Mouse (Mus musculus): Measurements from ENCODE around the gene Crlf3. TPM values are rescaled to one million over a fixed set of nuclear protein-coding genes. Genes with fewer than 3 reads are reported as not detected.
"Not testable (repeated sequence)": the region's sequence is repeated elsewhere in the genome, so short reads cannot be mapped to it uniquely, and the experiment has no call there.

Gene Crlf3
- polyA plus RNA-seq, 1 experiment from 2014 or later, result 30.6 TPM

DNA sequence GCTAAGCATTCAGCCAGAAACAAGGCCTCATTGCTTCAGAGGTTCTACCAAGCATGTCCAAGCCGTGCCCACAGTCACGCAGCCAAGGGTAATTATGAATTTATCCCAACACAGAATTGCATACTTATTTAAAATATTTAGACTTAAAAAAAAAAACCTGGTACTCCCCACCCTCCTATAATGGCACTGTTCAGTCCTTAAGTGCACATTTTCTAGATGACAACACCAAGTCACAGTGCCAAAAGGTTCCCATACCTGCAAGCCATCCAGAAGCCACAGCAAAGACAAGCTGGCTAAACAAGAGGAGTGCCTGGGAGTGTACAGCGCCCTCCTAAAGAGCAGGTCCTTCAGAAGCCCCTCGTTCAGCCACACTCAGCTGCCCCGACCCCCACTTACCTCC lies 27.6 kb downstream of the Crlf3 start:
- Histone ChIP-seq H3K4me1 (no peaks in the 10 kb centered on the region), H3K27me3 (ENCODE audit: low read depth, poor library complexity, severe bottlenecking) (no peaks in the 10 kb centered on the region), H3K9me3 (replicated peaks) (no peaks in the 10 kb centered on the region), H3K4me3 (no peak overlapping the region), H3K27ac (replicated peaks) (no peak overlapping the region), H3K36me3 (peaks cover 76% of the 10 kb centered on the region)
- WGBS, result 88% methylated on average over 5 of the region's 5 CpGs
- DNase-seq (ENCODE audit: low spot score), result no peak

DNA sequence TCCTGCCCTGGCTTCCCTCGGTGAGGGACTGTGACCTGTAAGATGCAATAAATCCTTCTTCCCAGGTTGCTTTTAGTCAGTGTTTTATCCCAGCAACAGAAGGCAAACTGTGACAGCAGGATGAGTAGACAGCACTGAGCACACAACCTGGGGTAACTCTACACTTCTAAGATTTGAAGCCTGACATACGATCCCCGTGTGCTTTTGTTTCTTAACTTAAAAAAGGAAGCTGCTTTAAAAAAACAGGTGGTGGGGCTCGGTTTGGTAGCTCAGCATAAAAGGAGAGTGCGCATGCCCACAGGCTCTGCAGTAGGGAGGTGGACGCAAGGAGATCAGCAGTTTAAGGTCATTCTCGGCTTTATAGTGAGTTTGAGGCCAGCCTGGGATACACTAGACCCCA lies 28.3 kb downstream of the Crlf3 start:
- Histone ChIP-seq H3K4me1 (no peaks in the 10 kb centered on the region), H3K27me3 (ENCODE audit: low read depth, poor library complexity, severe bottlenecking) (no peaks in the 10 kb centered on the region), H3K36me3 (peaks cover 75% of the 10 kb centered on the region), H3K9me3 (replicated peaks) (no peaks in the 10 kb centered on the region), H3K27ac (replicated peaks) (no peak overlapping the region), H3K4me3 (no peak overlapping the region)
- DNase-seq (ENCODE audit: low spot score), result no peak
- WGBS, result 83% methylated on average over 7 of the region's 7 CpGs

GRCm38 (mm10) chr11:80050088-80050487 lies 30.7 kb downstream of the Crlf3 start:
- no peak for DNase-seq (ENCODE audit: low spot score)
- Histone ChIP-seq H3K4me3 (no peak overlapping the region), H3K27me3 (ENCODE audit: low read depth, poor library complexity, severe bottlenecking) (no peaks in the 10 kb centered on the region), H3K36me3 (peaks cover 61% of the 10 kb centered on the region), H3K4me1 (no peaks in the 10 kb centered on the region), H3K27ac (replicated peaks) (no peak overlapping the region), H3K9me3 (replicated peaks) (no peaks in the 10 kb centered on the region)
- 80% methylated on average over 2 of the region's 2 CpGs for WGBS

DNA sequence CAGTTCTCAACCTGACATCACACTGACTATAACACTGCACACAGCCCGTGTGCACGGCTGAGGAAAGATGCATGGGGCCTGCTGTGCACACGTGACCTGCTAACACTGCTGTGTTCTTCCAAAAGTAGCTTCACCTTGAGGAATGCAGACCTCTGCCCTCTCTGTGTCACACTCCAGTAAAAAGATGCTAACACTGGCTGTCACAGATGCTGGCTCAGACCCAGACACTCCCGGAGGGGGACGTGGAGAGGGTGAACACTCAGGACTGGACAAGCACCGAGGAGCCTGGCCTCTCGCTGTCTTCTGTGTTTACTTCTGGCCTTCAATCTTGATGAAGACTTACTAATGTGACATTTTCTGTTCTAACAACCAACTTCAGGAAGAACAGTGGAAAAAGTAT lies 33.9 kb downstream of the Crlf3 start:
- Histone ChIP-seq H3K4me3 (no peak overlapping the region), H3K36me3 (peaks cover 42% of the 10 kb centered on the region), H3K9me3 (replicated peaks) (no peaks in the 10 kb centered on the region), H3K27me3 (ENCODE audit: low read depth, poor library complexity, severe bottlenecking) (no peaks in the 10 kb centered on the region), H3K27ac (replicated peaks) (no peak overlapping the region), H3K4me1 (no peaks in the 10 kb centered on the region)
- WGBS, result 89% methylated on average over 7 of the region's 7 CpGs
- no peak for DNase-seq (ENCODE audit: low spot score)

DNA sequence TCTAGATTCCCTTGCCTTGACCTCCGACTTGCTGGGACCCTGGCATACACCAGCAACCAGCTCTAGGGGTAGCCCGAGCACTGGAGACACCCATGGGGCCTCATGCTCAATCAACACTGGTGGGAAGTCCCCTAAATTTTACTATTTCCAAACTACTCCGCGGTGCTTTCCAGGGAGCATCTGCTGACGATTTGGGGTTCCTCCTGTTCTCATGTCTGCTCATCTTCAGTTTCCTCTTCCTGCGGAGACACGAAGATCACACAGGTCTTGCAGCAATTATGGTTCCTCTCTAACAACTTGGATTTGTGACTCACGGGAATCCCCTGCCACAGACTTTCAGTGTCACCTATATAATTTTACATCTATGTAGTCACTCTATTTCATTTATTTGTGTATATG lies 37.4 kb downstream of the Crlf3 start:
- no peak for DNase-seq (ENCODE audit: low spot score)
- Histone ChIP-seq H3K9me3 (replicated peaks) (no peaks in the 10 kb centered on the region), H3K36me3 (peaks cover 28% of the 10 kb centered on the region), H3K27me3 (ENCODE audit: low read depth, poor library complexity, severe bottlenecking) (no peaks in the 10 kb centered on the region), H3K4me3 (no peak overlapping the region), H3K27ac (replicated peaks) (no peak overlapping the region), H3K4me1 (no peaks in the 10 kb centered on the region)
- WGBS, result 85% methylated on average over 8 of the region's 8 CpGs

DNA sequence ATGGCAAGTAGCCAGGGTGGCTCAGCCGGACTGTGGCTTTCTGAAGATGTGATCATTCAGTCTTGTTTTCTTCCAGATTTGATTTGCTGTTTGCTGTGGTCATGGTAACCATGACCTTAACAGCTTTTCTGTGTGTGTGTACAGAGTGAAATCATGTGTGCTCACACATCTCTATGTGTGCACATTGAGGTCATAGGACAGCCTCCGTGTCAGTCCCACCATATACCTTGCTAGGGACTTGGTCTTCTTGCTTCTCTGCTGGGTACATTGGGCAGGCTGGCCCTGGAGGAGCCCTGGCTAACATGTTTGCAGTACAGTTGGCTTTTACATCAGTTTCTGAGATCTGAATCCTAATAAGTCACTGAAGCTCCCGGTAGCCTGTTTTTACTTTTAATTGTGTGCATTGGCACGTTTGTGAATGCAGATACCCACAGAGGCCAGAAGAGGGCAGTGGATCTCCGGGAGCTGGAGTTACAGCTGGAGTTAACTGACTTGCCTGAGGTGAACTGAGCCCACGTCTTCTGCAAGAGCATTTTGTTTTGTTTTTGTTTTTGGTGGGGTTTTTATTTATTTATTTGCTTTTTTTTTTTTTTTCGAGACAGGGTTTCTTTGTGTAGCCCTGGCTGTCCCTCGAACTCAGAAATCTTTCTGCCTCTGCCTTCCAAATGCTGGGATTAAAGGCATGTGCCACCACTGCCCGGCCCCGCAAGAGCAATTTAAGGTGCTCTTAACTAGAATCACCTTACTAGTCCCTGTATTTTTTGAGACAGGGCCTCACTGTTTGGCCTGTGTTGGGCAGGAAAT lies 38.0 kb downstream of the Crlf3 start:
- no peak overlapping the region for H3K4me3 ChIP-seq
- 59% methylated on average over 10 of the region's 10 CpGs for WGBS
- no peak overlapping the region for H3K27ac ChIP-seq (replicated peaks)
- no peaks in the 10 kb centered on the region for H3K9me3 ChIP-seq (replicated peaks)
- peaks cover 23% of the 10 kb centered on the region for H3K36me3 ChIP-seq
- DNase-seq (ENCODE audit: low spot score), result peak; percentile 29
- H3K27me3 ChIP-seq (ENCODE audit: low read depth, poor library complexity, severe bottlenecking), result no peaks in the 10 kb centered on the region
- H3K4me1 ChIP-seq, result no peaks in the 10 kb centered on the region

DNA sequence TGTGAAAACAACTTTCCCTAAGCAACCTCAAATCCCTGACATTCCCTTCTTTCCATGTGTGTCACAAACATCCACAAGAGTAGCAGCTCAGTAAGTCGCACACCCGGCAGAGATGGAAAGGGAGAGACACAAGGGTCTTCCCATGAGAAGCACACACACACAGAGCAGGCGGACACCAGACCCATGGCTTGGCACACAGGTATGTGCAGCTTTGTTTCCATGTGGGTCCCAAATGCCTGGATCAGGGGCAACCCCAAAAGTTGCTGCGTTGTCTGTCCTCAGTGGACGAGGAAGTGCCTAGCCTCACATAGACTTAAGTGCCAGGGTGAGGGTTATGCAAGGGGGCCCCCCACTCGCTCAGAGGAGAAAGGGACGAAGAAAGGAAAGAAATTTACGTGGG lies 43.3 kb downstream of the Crlf3 start:
- H3K4me1 ChIP-seq, result no peaks in the 10 kb centered on the region
- no peaks in the 10 kb centered on the region for H3K9me3 ChIP-seq (replicated peaks)
- no peak overlapping the region for H3K27ac ChIP-seq (replicated peaks)
- H3K4me3 ChIP-seq, result no peak overlapping the region
- WGBS, result 83% methylated on average over 8 of the region's 8 CpGs
- H3K36me3 ChIP-seq, result peaks cover 38% of the 10 kb centered on the region
- no peaks in the 10 kb centered on the region for H3K27me3 ChIP-seq (ENCODE audit: low read depth, poor library complexity, severe bottlenecking)
- no peak for DNase-seq (ENCODE audit: low spot score)

GRCm38 (mm10) chr11:80021306-80021705 lies 59.5 kb downstream of the Crlf3 start:
- 92% methylated on average over 4 of the region's 4 CpGs for whole genome bisulfite sequencing
- H3K9me3 ChIP-seq (replicated peaks), result no peaks in the 10 kb centered on the region
- DNase-seq (ENCODE audit: low spot score), result no peak
- H3K27ac ChIP-seq (replicated peaks), result no peak overlapping the region
- peaks cover 99% of the 10 kb centered on the region for H3K36me3 ChIP-seq
- no peaks in the 10 kb centered on the region for H3K4me1 ChIP-seq
- no peaks in the 10 kb centered on the region for H3K27me3 ChIP-seq (ENCODE audit: low read depth, poor library complexity, severe bottlenecking)
- H3K4me3 ChIP-seq, result no peak overlapping the region

DNA sequence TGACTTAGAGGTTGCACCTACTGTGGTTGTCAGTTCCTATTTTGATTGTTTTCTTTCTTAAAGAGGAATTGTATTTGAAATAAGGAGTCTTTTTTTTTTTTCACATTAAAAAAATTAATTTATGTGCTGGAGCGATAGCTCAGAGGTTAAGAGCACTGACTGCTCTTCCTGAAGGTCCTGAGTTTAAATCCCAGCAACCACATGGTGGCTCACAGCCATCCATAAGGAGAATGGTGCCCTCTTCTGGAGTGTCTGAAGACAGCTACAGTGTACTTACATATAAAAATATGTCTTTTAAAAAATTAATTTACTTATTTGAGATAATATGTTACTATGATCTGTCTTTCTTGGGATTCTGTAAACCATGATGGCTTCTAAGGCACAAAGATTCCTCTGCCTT lies 61.0 kb downstream of the Crlf3 start:
- Histone ChIP-seq H3K4me3 (no peak overlapping the region), H3K36me3 (peaks cover 99% of the 10 kb centered on the region), H3K9me3 (replicated peaks) (no peaks in the 10 kb centered on the region), H3K27me3 (ENCODE audit: low read depth, poor library complexity, severe bottlenecking) (no peaks in the 10 kb centered on the region), H3K27ac (replicated peaks) (no peak overlapping the region), H3K4me1 (no peaks in the 10 kb centered on the region)
- no peak for DNase-seq (ENCODE audit: low spot score)
- 96% methylated on average over 1 of the region's 1 CpGs for WGBS

- H3K27me3 ChIP-seq (ENCODE audit: low read depth, poor library complexity, severe bottlenecking); H3K9me3 ChIP-seq (replicated peaks); H3K27ac ChIP-seq (replicated peaks); DNase-seq (ENCODE audit: low spot score); H3K4me3 ChIP-seq; H3K4me1 ChIP-seq: not testable (repeated sequence)
- peaks cover 99% of the 10 kb centered on the region for H3K36me3 ChIP-seq
- WGBS, result 92% methylated on average over 5 of the region's 5 CpGs
These were observed 64.3 kb downstream of the Crlf3 start for GRCm38 (mm10) chr11:80016533-80016932.

Other genes with a start within 250 kb of the Crlf3 start
- gene Utp6, start 118.6 kb downstream of the Crlf3 start, polyA plus RNA-seq (2016; fragmentation: Nextera tagmentation; extraction: Ambion mirVana), result 64.5 and 66.8 TPM in 2 replicates
- 19.7 and 20.6 TPM in 2 replicates for gene Suz12, start 87.9 kb downstream of the Crlf3 start, polyA plus RNA-seq (2016; fragmentation: Nextera tagmentation; extraction: Ambion mirVana)
- 17.4 and 17.9 TPM in 2 replicates for gene Atad5, start 8.4 kb upstream of the Crlf3 start, polyA plus RNA-seq (2016; fragmentation: Nextera tagmentation; extraction: Ambion mirVana)
- 39.8 and 40.7 TPM in 2 replicates for gene Tefm, start 61.2 kb upstream of the Crlf3 start, polyA plus RNA-seq (2016; fragmentation: Nextera tagmentation; extraction: Ambion mirVana)
- gene Adap2, start 73.1 kb upstream of the Crlf3 start, polyA plus RNA-seq (2016; fragmentation: Nextera tagmentation; extraction: Ambion mirVana), result 0.77 and 1.9 TPM in 2 replicates
- 3.8 and 5.0 TPM in 2 replicates for gene Rnf135, start 102.9 kb upstream of the Crlf3 start, polyA plus RNA-seq (2016; fragmentation: Nextera tagmentation; extraction: Ambion mirVana)
- 56.2 and 56.9 TPM in 2 replicates for gene Rhot1, start 128.0 kb upstream of the Crlf3 start, polyA plus RNA-seq (2016; fragmentation: Nextera tagmentation; extraction: Ambion mirVana)
- gene Rhbdl3, start 219.9 kb upstream of the Crlf3 start, polyA plus RNA-seq (2016; fragmentation: Nextera tagmentation; extraction: Ambion mirVana), result 12.6 and 14.7 TPM in 2 replicates